Mouse (Mus musculus) myocyte (in vitro differentiated cells): ENCODE results near the gene Unc119b. TPM values are rescaled to one million over a fixed set of nuclear protein-coding genes. Genes with fewer than 3 reads are reported as not detected.

Experiments used
- H3K27me3 ChIP-seq: one replicate; pipeline ENCODE4 v1.6.1; 2011; ENCODE audit not compliant: control insufficient read depth, insufficient read depth, insufficient read length
- H3K36me3 ChIP-seq: one replicate; pipeline ENCODE4 v1.6.1; 2011; ENCODE audit not compliant: control insufficient read depth, insufficient read depth
- H3K4me2 ChIP-seq: one replicate; pipeline ENCODE4 v1.6.1; 2011; ENCODE audit warnings: low read depth, control low read depth
- H3K4me3 ChIP-seq: one replicate; pipeline ENCODE4 v1.5.1; 2011; ENCODE audit warnings: mild to moderate bottlenecking, control low read depth, moderate library complexity
- H3K79me2 ChIP-seq: one replicate; pipeline ENCODE4 v1.6.1; 2011; ENCODE audit not compliant: control insufficient read depth, insufficient read depth
- H3ac ChIP-seq: one replicate; pipeline ENCODE4 v1.6.1; 2011; ENCODE audit not compliant: control insufficient read depth, insufficient read length
- CEBPB ChIP-seq: IDR thresholded peaks from 2 replicates; pipeline ENCODE4 v1.6.1; 2011; ENCODE audit warnings: mild to moderate bottlenecking, moderate library complexity; ENCODE audit not compliant: poor library complexity, insufficient read depth, severe bottlenecking
- E2F4 ChIP-seq: IDR thresholded peaks from one replicate; pipeline ENCODE4 v1.6.1; 2011; ENCODE audit warnings: mild to moderate bottlenecking, control low read depth, moderate library complexity; ENCODE audit not compliant: insufficient read depth
- MAX ChIP-seq: IDR thresholded peaks from one replicate; pipeline ENCODE4 v1.6.1; 2011; ENCODE audit warnings: low read depth, mild to moderate bottlenecking, control low read depth
- MYOD1 ChIP-seq, 3 experiments: IDR thresholded peaks; one replicate each; pipeline ENCODE4 v1.6.1; 2011; ENCODE audit warnings: control low read depth in 2 of 3, low read depth in 2 of 3, mild to moderate bottlenecking in 2 of 3, moderate library complexity in 1 of 3; ENCODE audit not compliant: insufficient read length in 2 of 3, control insufficient read depth in 1 of 3
- MYOG ChIP-seq, 3 experiments: IDR thresholded peaks; one replicate each; pipeline ENCODE4 v1.6.1; 2011; ENCODE audit warnings: control low read depth in 2 of 3, low read depth in 2 of 3, mild to moderate bottlenecking in 2 of 3; ENCODE audit not compliant: insufficient read length in 2 of 3, control insufficient read depth in 1 of 3, insufficient read depth in 1 of 3
- POLR2A ChIP-seq: IDR thresholded peaks from one replicate; pipeline ENCODE4 v1.6.1; 2011; ENCODE audit warnings: low read depth, mild to moderate bottlenecking, control low read depth, moderate library complexity; ENCODE audit not compliant: insufficient read length
- POLR2AphosphoS2 ChIP-seq: IDR thresholded peaks from one replicate; pipeline ENCODE4 v1.6.1; 2011; ENCODE audit warnings: low read depth, control low read depth; ENCODE audit not compliant: insufficient read length
- REST ChIP-seq: IDR thresholded peaks from one replicate; pipeline ENCODE4 v1.6.1; 2011; ENCODE audit warnings: mild to moderate bottlenecking, control low read depth, moderate library complexity; ENCODE audit not compliant: insufficient read depth, insufficient read length
- SRF ChIP-seq: IDR thresholded peaks from one replicate; pipeline ENCODE4 v1.6.1; 2011; ENCODE audit warnings: low read depth; ENCODE audit not compliant: control insufficient read depth, insufficient read length
- TCF12 ChIP-seq: IDR thresholded peaks from one replicate; pipeline ENCODE4 v1.6.1; 2011; ENCODE audit warnings: mild to moderate bottlenecking, control low read depth; ENCODE audit not compliant: poor library complexity, insufficient read depth, severe bottlenecking
- TCF3 ChIP-seq: IDR thresholded peaks from one replicate; pipeline ENCODE4 v1.6.1; 2011; ENCODE audit warnings: low read depth, control low read depth; ENCODE audit not compliant: insufficient read length
- USF1 ChIP-seq: IDR thresholded peaks from one replicate; pipeline ENCODE4 v1.6.1; 2011; ENCODE audit warnings: low read depth, mild to moderate bottlenecking, control low read depth, moderate library complexity
- polyA plus RNA-seq: library from polyadenylated mRNA; unstranded; fragments of >200 nt; fragmentation: generic; extraction: Trizol; gene quantifications from one replicate; pipeline ENCODE4 v1.2.1, GENCODE M21; 2012; ENCODE audit warnings: missing spikeins

Gene Unc119b
- polyA plus RNA-seq, 1 experiment = 24.5 TPM

DNA sequence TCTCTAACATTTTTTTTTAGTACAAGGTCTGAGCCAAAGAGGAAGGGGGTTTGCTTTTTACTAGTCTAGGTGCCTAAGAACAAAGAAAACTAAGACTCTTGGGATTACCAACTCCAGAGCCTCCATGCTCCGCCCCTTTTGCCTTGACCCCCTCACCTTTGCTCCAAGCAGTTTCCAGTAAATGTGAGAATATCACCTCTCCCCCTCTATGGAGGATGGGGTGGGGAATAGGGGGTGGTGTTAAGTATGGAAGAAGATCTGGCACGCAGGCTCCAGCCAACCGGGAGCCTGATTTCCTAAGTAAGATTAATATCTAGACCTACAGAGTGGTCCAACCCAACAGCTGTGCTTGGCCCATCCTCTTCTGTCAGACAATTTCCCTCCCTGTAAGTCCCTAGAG is 6.0 kb upstream of the Unc119b start:
- H3ac ChIP-seq = no peak overlapping the region
- H3K4me2 ChIP-seq = no peak overlapping the region
- no peak overlapping the region for H3K4me3 ChIP-seq
- H3K27me3 ChIP-seq = no peaks in the 10 kb centered on the region
- no peaks in the 10 kb centered on the region for H3K36me3 ChIP-seq
- H3K79me2 ChIP-seq = no peaks in the 10 kb centered on the region
- no peak for TF ChIP-seq POLR2AphosphoS2
- no peak for TF ChIP-seq USF1
- TF ChIP-seq TCF12 = no peak
- no peak for TF ChIP-seq E2F4
- no peak for TF ChIP-seq POLR2A
- no peak for TF ChIP-seq MYOG (IDR thresholded peaks at IDR 0.05; ENCODE audit: control insufficient read depth in 1 of 3, insufficient read depth in 1 of 3, insufficient read length in 2 of 3, low read depth in 2 of 3)
- no peak for TF ChIP-seq MAX
- TF ChIP-seq REST = no peak
- no peak for TF ChIP-seq CEBPB
- no peak for TF ChIP-seq MYOD1 (IDR thresholded peaks at IDR 0.05; ENCODE audit: control insufficient read depth in 1 of 3, insufficient read length in 2 of 3, low read depth in 2 of 3)
- TF ChIP-seq TCF3 = no peak
- TF ChIP-seq SRF = no peak

GRCm38 (mm10) chr5:115139124-115139523 is 4.3 kb upstream of the Unc119b start:
- Histone ChIP-seq H3ac (no peak overlapping the region), H3K79me2 (peaks cover 1% of the 10 kb centered on the region), H3K36me3 (no peaks in the 10 kb centered on the region), H3K4me2 (no peak overlapping the region), H3K4me3 (no peak overlapping the region), H3K27me3 (no peaks in the 10 kb centered on the region)
- no peak for TF ChIP-seq SRF

GRCm38 (mm10) chr5:115133358-115134066 is 1.3 kb downstream of the Unc119b start:
- no peaks in the 10 kb centered on the region for H3K27me3 ChIP-seq
- TF ChIP-seq SRF (no peak), TCF3 (no peak), MAX (no peak), MYOD1 (IDR thresholded peaks at IDR 0.05; ENCODE audit: control insufficient read depth in 1 of 3, insufficient read length in 2 of 3, low read depth in 2 of 3) (no peak), POLR2A (no peak), USF1 (no peak), E2F4 (no peak), CEBPB (no peak), POLR2AphosphoS2 (no peak), TCF12 (no peak), REST (no peak), MYOG (IDR thresholded peaks at IDR 0.05; ENCODE audit: control insufficient read depth in 1 of 3, insufficient read depth in 1 of 3, insufficient read length in 2 of 3, low read depth in 2 of 3) (no peak)
- H3ac ChIP-seq = peak overlapping the region; percentile 63
- peak overlapping the region; percentile 49 for H3K4me3 ChIP-seq
- peaks cover 6% of the 10 kb centered on the region for H3K36me3 ChIP-seq
- H3K4me2 ChIP-seq = peak overlapping the region; percentile 99
- H3K79me2 ChIP-seq = peaks cover 16% of the 10 kb centered on the region

DNA sequence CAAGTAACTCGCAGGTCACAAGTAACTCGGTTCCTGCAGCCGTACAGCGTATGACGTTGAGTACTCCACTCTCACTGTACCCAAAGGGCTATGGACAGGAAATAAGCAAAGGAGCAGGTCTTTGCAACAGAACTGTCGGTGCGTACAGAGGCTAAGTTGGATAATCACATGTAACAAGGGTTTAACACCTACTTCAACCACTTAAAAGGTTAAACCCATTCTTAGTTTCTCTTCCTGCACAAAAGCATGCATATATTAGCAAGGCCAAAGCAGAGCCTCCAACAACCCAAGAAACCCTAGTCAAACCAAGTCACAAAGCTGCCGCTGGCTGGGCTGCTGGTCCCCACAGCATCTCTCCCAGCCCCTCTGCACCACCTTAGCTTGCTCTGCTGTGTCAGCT is 2.3 kb downstream of the Unc119b start:
- TF ChIP-seq MYOG (IDR thresholded peaks at IDR 0.05; ENCODE audit: control insufficient read depth in 1 of 3, insufficient read depth in 1 of 3, insufficient read length in 2 of 3, low read depth in 2 of 3) = no peak
- TF ChIP-seq USF1 = no peak
- no peak for TF ChIP-seq MYOD1 (IDR thresholded peaks at IDR 0.05; ENCODE audit: control insufficient read depth in 1 of 3, insufficient read length in 2 of 3, low read depth in 2 of 3)
- no peak for TF ChIP-seq MAX
- no peak for TF ChIP-seq POLR2AphosphoS2
- TF ChIP-seq E2F4 = no peak
- TF ChIP-seq SRF = no peak
- no peak for TF ChIP-seq TCF12
- no peak for TF ChIP-seq CEBPB
- TF ChIP-seq REST = no peak
- no peak for TF ChIP-seq TCF3
- no peak for TF ChIP-seq POLR2A
- H3ac ChIP-seq = no peak overlapping the region
- H3K4me2 ChIP-seq = no peak overlapping the region
- no peak overlapping the region for H3K4me3 ChIP-seq
- H3K36me3 ChIP-seq = peaks cover 12% of the 10 kb centered on the region
- peaks cover 16% of the 10 kb centered on the region for H3K79me2 ChIP-seq
- no peaks in the 10 kb centered on the region for H3K27me3 ChIP-seq

DNA sequence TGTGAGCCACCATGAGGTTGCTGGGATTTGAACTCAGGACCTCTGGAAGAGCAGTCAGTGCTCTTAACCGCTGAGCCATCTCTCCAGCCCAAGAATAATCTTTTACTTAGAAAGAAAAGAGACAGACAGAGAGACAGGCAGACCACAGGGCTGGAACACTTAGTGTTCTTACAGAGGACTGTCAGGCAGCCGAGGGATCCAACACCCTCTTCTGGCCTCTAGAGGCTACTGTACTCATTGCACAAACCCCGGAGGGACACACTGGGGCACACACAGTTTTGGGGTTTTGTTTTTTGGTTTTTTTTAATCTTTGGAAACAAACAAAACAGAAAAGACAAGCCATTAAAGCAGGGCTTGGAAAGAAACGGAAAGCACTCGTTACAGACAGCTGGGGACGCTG is 5.4 kb downstream of the Unc119b start:
- H3K79me2 ChIP-seq = peaks cover 16% of the 10 kb centered on the region
- H3K4me3 ChIP-seq = no peak overlapping the region
- H3ac ChIP-seq = no peak overlapping the region
- no peak overlapping the region for H3K4me2 ChIP-seq
- no peaks in the 10 kb centered on the region for H3K27me3 ChIP-seq
- peaks cover 16% of the 10 kb centered on the region for H3K36me3 ChIP-seq
- no peak for TF ChIP-seq TCF12
- no peak for TF ChIP-seq CEBPB
- TF ChIP-seq REST = no peak
- no peak for TF ChIP-seq MYOD1 (IDR thresholded peaks at IDR 0.05; ENCODE audit: control insufficient read depth in 1 of 3, insufficient read length in 2 of 3, low read depth in 2 of 3)
- TF ChIP-seq MYOG (IDR thresholded peaks at IDR 0.05; ENCODE audit: control insufficient read depth in 1 of 3, insufficient read depth in 1 of 3, insufficient read length in 2 of 3, low read depth in 2 of 3) = no peak
- no peak for TF ChIP-seq SRF
- TF ChIP-seq MAX = no peak
- no peak for TF ChIP-seq E2F4
- TF ChIP-seq POLR2A = no peak
